In the genomic region with DNA sequence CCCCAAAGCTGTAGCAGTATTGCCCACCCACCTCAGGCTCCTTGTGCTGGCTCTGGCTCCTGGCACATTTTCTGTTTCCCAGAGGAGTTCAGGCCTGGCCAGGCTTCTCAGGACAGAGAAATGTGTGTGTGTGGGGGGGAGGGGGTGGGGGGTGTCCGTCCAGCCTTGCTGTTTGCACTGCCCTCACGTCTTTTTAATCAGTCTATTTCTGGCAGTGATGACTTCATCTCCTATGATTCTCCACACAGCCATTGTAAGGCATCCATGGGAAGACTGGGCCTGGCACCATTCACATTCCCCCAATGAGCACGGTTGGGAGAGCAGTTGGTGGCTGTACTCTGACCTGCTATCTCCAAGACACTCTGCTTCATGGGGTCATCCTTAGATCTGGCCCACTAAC, we compare ENCODE assay signal across 13 mouse cellular contexts.
DNase-seq lines count a peak whose midpoint lies in the region; ATAC-seq and TF ChIP-seq lines count a peak whose summit lies in the region.
"Had no signal": no experiment of that assay in that cellular context is flagged by ENCODE, and none has a peak within 500 bp of the region (broad histone marks: within the 10 kb centered on the region; RNA-seq: fewer than 3 reads in every experiment).

No protein-coding gene starts in this region.

- no peaks in the 10 kb centered on the region for H3K36me3 ChIP-seq in intestine, embryonic 14.5 days (ENCODE audit: control insufficient read depth, insufficient read depth, low read length)
- 0 out of 2 replicates have a peak, but pooled peaks cover 6% of the 10 kb centered on the region for H3K36me3 ChIP-seq in intestine, postnatal 0 days (ENCODE audit: control insufficient read depth, insufficient read depth)
- H3K36me3 ChIP-seq: kidney, embryonic 15.5 days had no signal

- H3K27ac ChIP-seq in intestine, embryonic 14.5 days (ENCODE audit: low read depth) = peak overlapping the region; percentile 7; the same call in 1 of the 2 replicates
- H3K27ac ChIP-seq in intestine, postnatal 0 days (ENCODE audit: low read depth, low read length) = no peak overlapping the region
- H3K27ac ChIP-seq: kidney, embryonic 15.5 days had no signal

- H3K4me1 ChIP-seq in intestine, embryonic 14.5 days (replicated peaks; ENCODE audit: control insufficient read depth, insufficient read depth, low read length) = peaks cover 62% of the 10 kb centered on the region
- H3K4me1 ChIP-seq in intestine, postnatal 0 days (replicated peaks; ENCODE audit: control insufficient read depth, insufficient read depth, low read length) = peaks cover 35% of the 10 kb centered on the region

- no peaks in the 10 kb centered on the region for H3K9me3 ChIP-seq in intestine, embryonic 14.5 days (ENCODE audit: control insufficient read depth, low read length)
- H3K9me3 ChIP-seq in intestine, postnatal 0 days (ENCODE audit: control insufficient read depth) = no peaks in the 10 kb centered on the region
- H3K9me3 ChIP-seq: kidney, embryonic 15.5 days had no signal

- DNase-seq in cerebellum, adult 11-12 months = peak; percentile 32
- DNase-seq in cerebellum, postnatal 10 days = no peak
- no peak for DNase-seq in intestine, embryonic 14.5 days (ENCODE audit: low spot score)
- peak; percentile 66 for DNase-seq in retina, postnatal 1 day
- no peak for DNase-seq in retina, embryonic 14.5 days (ENCODE audit: low spot score)
- DNase-seq in right cerebral cortex, postnatal 36 days (ENCODE audit: low spot score in 2 of 2) = no peak
- no peak for DNase-seq in ovary, postnatal 14 days (ENCODE audit: low spot score)
- DNase-seq: layer of hippocampus, postnatal 36 days had no signal

- H3K27me3 ChIP-seq in intestine, embryonic 14.5 days (replicated peaks; ENCODE audit: control insufficient read depth, insufficient read depth, low read length) = no peaks in the 10 kb centered on the region
- no peaks in the 10 kb centered on the region for H3K27me3 ChIP-seq in intestine, postnatal 0 days (replicated peaks; ENCODE audit: control insufficient read depth, insufficient read depth, low read length)
- H3K27me3 ChIP-seq: kidney, embryonic 15.5 days had no signal

- H3K4me3 ChIP-seq in intestine, embryonic 14.5 days (ENCODE audit: low read depth, low read length) = no peak overlapping the region
- no peak overlapping the region for H3K4me3 ChIP-seq in intestine, postnatal 0 days (ENCODE audit: low read depth, low read length)
- H3K4me3 ChIP-seq: erythroblast, embryonic 14.5 days; kidney, embryonic 15.5 days had no signal

- 28% methylated on average over 3 of the region's 3 CpGs for WGBS in intestine, embryonic 14.5 days
- WGBS in intestine, postnatal 0 days = 22% methylated on average over 3 of the region's 3 CpGs

- no peak for TF ChIP-seq CTCF in intestine, postnatal 0 days (IDR thresholded peaks at IDR 0.05; ENCODE audit: low read depth)

- no peak overlapping the region for H3K9ac ChIP-seq in intestine, embryonic 14.5 days (ENCODE audit: low read length)
- no peak overlapping the region for H3K9ac ChIP-seq in intestine, postnatal 0 days (ENCODE audit: low read depth, low read length)
- H3K9ac ChIP-seq: kidney, embryonic 15.5 days had no signal

- ATAC-seq in intestine, embryonic 14.5 days (replicated peaks; ENCODE audit: low FRiP score, low TSS enrichment, low read depth) = no peak
- no peak for ATAC-seq in intestine, postnatal 0 days
- ATAC-seq: activated CD4-positive, CD25-positive, alpha-beta regulatory T cell, adult 4 months had no signal

- no peak overlapping the region for H3K4me2 ChIP-seq in intestine, embryonic 14.5 days (ENCODE audit: low read length)
- H3K4me2 ChIP-seq in intestine, postnatal 0 days (replicated peaks; ENCODE audit: low read depth) = no peak overlapping the region
- H3K4me2 ChIP-seq: kidney, embryonic 15.5 days; liver, embryonic 11.5 days had no signal

Comparison
In these comparisons a context has a peak if more than half of its experiments do, and no peak if none do; other contexts are left out.
1. DNase-seq: peak in cerebellum, adult 11-12 months (single experiment) and retina, postnatal 1 day (single experiment); none in cerebellum, postnatal 10 days (0 of 2), intestine, embryonic 14.5 days (single experiment), retina, embryonic 14.5 days (single experiment), right cerebral cortex, postnatal 36 days (0 of 2) and ovary, postnatal 14 days (single experiment).